Mouse (Mus musculus): ENCODE measurements around the gene Olfr59. TPM values are rescaled to one million over a fixed set of nuclear protein-coding genes. Genes with fewer than 3 reads are reported as not detected.

The Olfr59 gene
- not detected in 2 replicates for polyA plus RNA-seq (2012; ENCODE audit: insufficient read depth, insufficient read length, low replicate concordance, missing spikeins)

- 43% methylated on average over 2 of the region's 2 CpGs for WGBS
- Histone ChIP-seq H3K4me1 (ENCODE audit: control insufficient read depth, insufficient read depth, low read length) (no peaks in the 10 kb centered on the region), H3K27ac (ENCODE audit: insufficient read depth, low read depth, low read length) (no peak within 1 kb of the TSS), H3K4me3 (ENCODE audit: insufficient read depth, low read depth, low read length) (no peak within 1 kb of the TSS)
- TF ChIP-seq POLR2A (IDR thresholded peaks at IDR 0.05; ENCODE audit: insufficient read depth, low read depth, low read length) = no peak
- TF ChIP-seq CTCF (IDR thresholded peaks at IDR 0.05; ENCODE audit: insufficient read depth, low read depth, low read length) = no peak
These were observed at the start of gene Olfr59 for GRCm38 (mm10) chr11:74283436-74283835. Gene Olfr59 (plus strand): TSS chr11:74283736.

DNA sequence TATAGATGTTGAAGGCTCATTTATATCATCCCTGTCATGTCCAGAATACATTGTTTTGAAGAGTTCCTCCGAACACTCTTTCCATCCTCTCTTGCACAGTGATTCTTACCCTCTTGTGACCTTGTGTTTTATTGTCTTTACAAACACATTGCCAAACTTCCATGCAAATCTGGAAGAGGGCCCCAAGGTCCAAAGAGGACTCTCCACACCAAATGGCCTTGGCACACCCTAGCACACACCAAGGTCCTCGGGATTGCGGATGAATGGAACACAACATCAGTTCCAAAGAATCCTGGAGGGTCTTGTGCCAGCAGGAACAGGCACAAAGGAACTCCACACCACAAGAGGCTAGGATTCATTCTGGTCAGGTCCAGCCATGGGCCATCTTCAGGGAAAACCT is 42.3 kb upstream of the Olfr59 start:
- WGBS = 89% methylated on average over 3 of the region's 3 CpGs
- no peak overlapping the region for H3K27ac ChIP-seq (ENCODE audit: insufficient read depth, low read depth, low read length)
- no peaks in the 10 kb centered on the region for H3K4me1 ChIP-seq (ENCODE audit: control insufficient read depth, insufficient read depth, low read length)
- TF ChIP-seq CTCF (IDR thresholded peaks at IDR 0.05; ENCODE audit: insufficient read depth, low read depth, low read length) = no peak
- TF ChIP-seq POLR2A (IDR thresholded peaks at IDR 0.05; ENCODE audit: insufficient read depth, low read depth, low read length) = no peak
- no peak overlapping the region for H3K4me3 ChIP-seq (ENCODE audit: insufficient read depth, low read depth, low read length)

DNA sequence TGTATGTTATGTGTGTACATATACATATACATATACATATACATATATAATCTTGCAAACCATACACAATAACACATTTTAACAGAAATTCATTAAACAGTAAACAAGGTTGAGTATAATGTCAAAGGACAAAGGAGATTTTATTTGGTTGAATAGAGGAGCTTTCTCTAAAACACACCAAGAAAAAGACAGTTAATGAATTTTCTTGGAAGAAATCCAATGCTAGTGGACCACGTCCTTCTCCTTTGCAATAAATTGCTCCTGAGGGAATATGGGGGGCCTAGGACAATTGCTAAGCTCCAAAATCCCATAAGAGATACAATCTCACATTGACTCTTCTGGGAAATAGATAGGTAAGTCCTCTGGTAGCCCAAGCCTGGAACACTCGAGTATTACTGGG is 24.0 kb upstream of the Olfr59 start, which contains the start of gene Olfr406:
TSS of gene Olfr406 (plus strand) at position 301 of the 400 bp plus-strand sequence.
- no peak for TF ChIP-seq POLR2A (IDR thresholded peaks at IDR 0.05; ENCODE audit: insufficient read depth, low read depth, low read length)
- no peak for TF ChIP-seq CTCF (IDR thresholded peaks at IDR 0.05; ENCODE audit: insufficient read depth, low read depth, low read length)
- no peak within 1 kb of the TSS for H3K4me3 ChIP-seq (ENCODE audit: insufficient read depth, low read depth, low read length)
- no peaks in the 10 kb centered on the region for H3K4me1 ChIP-seq (ENCODE audit: control insufficient read depth, insufficient read depth, low read length)
- no peak within 1 kb of the TSS for H3K27ac ChIP-seq (ENCODE audit: insufficient read depth, low read depth, low read length)
- WGBS = 45% methylated on average over 2 of the region's 2 CpGs

GRCm38 (mm10) chr11:74287256-74287655 is 3.7 kb downstream of the Olfr59 start:
- 73% methylated on average over 2 of the region's 2 CpGs for WGBS
- Histone ChIP-seq H3K4me1 (ENCODE audit: control insufficient read depth, insufficient read depth, low read length) (no peaks in the 10 kb centered on the region), H3K27ac (ENCODE audit: insufficient read depth, low read depth, low read length) (no peak overlapping the region), H3K4me3 (ENCODE audit: insufficient read depth, low read depth, low read length) (no peak overlapping the region)
- TF ChIP-seq POLR2A (IDR thresholded peaks at IDR 0.05; ENCODE audit: insufficient read depth, low read depth, low read length) (no peak), CTCF (IDR thresholded peaks at IDR 0.05; ENCODE audit: insufficient read depth, low read depth, low read length) (no peak)

- TF ChIP-seq CTCF (IDR thresholded peaks at IDR 0.05; ENCODE audit: insufficient read depth, low read depth, low read length) (no peak), POLR2A (IDR thresholded peaks at IDR 0.05; ENCODE audit: insufficient read depth, low read depth, low read length) (no peak)
- WGBS = 75% methylated on average over 2 of the region's 2 CpGs
- Histone ChIP-seq H3K4me3 (ENCODE audit: insufficient read depth, low read depth, low read length) (no peak overlapping the region), H3K27ac (ENCODE audit: insufficient read depth, low read depth, low read length) (no peak overlapping the region), H3K4me1 (ENCODE audit: control insufficient read depth, insufficient read depth, low read length) (no peaks in the 10 kb centered on the region)
These were observed 42.5 kb downstream of the Olfr59 start for GRCm38 (mm10) chr11:74326044-74326443.

DNA sequence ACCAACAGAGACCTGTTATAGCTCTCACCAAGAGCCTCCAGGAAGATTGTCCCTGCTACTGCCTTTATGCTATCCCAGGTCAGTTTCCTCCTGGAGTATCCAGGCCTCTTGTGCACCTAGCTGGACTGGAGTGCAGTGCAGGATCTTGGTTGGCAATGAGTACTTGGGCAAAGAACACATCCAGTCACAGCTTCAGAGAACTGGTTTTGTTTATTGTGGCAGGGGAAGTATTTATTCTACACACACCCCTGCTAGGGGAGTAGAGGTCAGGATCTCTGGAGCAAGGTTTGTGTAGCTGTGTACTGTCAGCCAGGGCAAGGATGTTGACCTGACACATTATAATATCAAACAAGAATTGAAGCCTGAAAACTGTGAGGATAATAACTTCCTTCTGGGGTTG is 45.2 kb downstream of the Olfr59 start:
- no peaks in the 10 kb centered on the region for H3K4me1 ChIP-seq (ENCODE audit: control insufficient read depth, insufficient read depth, low read length)
- H3K4me3 ChIP-seq (ENCODE audit: insufficient read depth, low read depth, low read length) = no peak overlapping the region
- H3K27ac ChIP-seq (ENCODE audit: insufficient read depth, low read depth, low read length) = no peak overlapping the region
- TF ChIP-seq POLR2A (IDR thresholded peaks at IDR 0.05; ENCODE audit: insufficient read depth, low read depth, low read length) = no peak
- TF ChIP-seq CTCF (IDR thresholded peaks at IDR 0.05; ENCODE audit: insufficient read depth, low read depth, low read length) = no peak

GRCm38 (mm10) chr11:74337931-74338330 is 54.4 kb downstream of the Olfr59 start, which contains the start of gene Olfr410:
Gene Olfr410 (minus strand): TSS chr11:74338031.
- H3K4me1 ChIP-seq (ENCODE audit: control insufficient read depth, insufficient read depth, low read length) = no peaks in the 10 kb centered on the region
- TF ChIP-seq CTCF (IDR thresholded peaks at IDR 0.05; ENCODE audit: insufficient read depth, low read depth, low read length) = no peak
- TF ChIP-seq POLR2A (IDR thresholded peaks at IDR 0.05; ENCODE audit: insufficient read depth, low read depth, low read length) = no peak
- H3K4me3 ChIP-seq (ENCODE audit: insufficient read depth, low read depth, low read length) = no peak within 1 kb of the TSS
- no peak within 1 kb of the TSS for H3K27ac ChIP-seq (ENCODE audit: insufficient read depth, low read depth, low read length)
- WGBS = 87% methylated on average over 6 of the region's 6 CpGs

Other genes with a start within 250 kb of the Olfr59 start
- not detected in 2 replicates for gene Olfr139, start 227.2 kb upstream of the Olfr59 start, polyA plus RNA-seq (2012; ENCODE audit: insufficient read depth, insufficient read length, low replicate concordance, missing spikeins)
- not detected in 2 replicates for gene Olfr399, start 227.1 kb upstream of the Olfr59 start, polyA plus RNA-seq (2012; ENCODE audit: insufficient read depth, insufficient read length, low replicate concordance, missing spikeins)
- gene Zfp616, start 213.8 kb upstream of the Olfr59 start, polyA plus RNA-seq (2012; ENCODE audit: insufficient read depth, insufficient read length, low replicate concordance, missing spikeins) = not detected in 2 replicates
- not detected in 2 replicates for gene Olfr401, start 170.0 kb upstream of the Olfr59 start, polyA plus RNA-seq (2012; ENCODE audit: insufficient read depth, insufficient read length, low replicate concordance, missing spikeins)
- gene Olfr402, start 130.2 kb upstream of the Olfr59 start, polyA plus RNA-seq (2012; ENCODE audit: insufficient read depth, insufficient read length, low replicate concordance, missing spikeins) = not detected in 2 replicates
- gene Olfr403, start 97.5 kb upstream of the Olfr59 start, polyA plus RNA-seq (2012; ENCODE audit: insufficient read depth, insufficient read length, low replicate concordance, missing spikeins) = not detected in 2 replicates
- gene Olfr43, start 72.4 kb upstream of the Olfr59 start, polyA plus RNA-seq (2012; ENCODE audit: insufficient read depth, insufficient read length, low replicate concordance, missing spikeins) = not detected in 2 replicates
- gene Olfr406, start 23.9 kb upstream of the Olfr59 start, polyA plus RNA-seq (2012; ENCODE audit: insufficient read depth, insufficient read length, low replicate concordance, missing spikeins) = not detected in 2 replicates
- gene Olfr410, start 54.3 kb downstream of the Olfr59 start, polyA plus RNA-seq (2012; ENCODE audit: insufficient read depth, insufficient read length, low replicate concordance, missing spikeins) = not detected in 2 replicates
- gene Olfr411, start 68.9 kb downstream of the Olfr59 start, polyA plus RNA-seq (2012; ENCODE audit: insufficient read depth, insufficient read length, low replicate concordance, missing spikeins) = not detected in 2 replicates
- not detected in 2 replicates for gene Olfr412, start 78.3 kb downstream of the Olfr59 start, polyA plus RNA-seq (2012; ENCODE audit: insufficient read depth, insufficient read length, low replicate concordance, missing spikeins)

Measured in olfactory bulb, adult 2 months (tissue).